Mouse (Mus musculus): ENCODE data around the gene Gpc3.
"Not testable (repeated sequence)": the region's sequence is repeated elsewhere in the genome, so short reads cannot be mapped to it uniquely, and the experiment has no call there.

Gpc3 gene

GRCm38 (mm10) chrX:52412936-52413335, 200.8 kb downstream of the Gpc3 start:
- no peak for DNase-seq (ENCODE audit: low spot score in 2 of 2)

DNA sequence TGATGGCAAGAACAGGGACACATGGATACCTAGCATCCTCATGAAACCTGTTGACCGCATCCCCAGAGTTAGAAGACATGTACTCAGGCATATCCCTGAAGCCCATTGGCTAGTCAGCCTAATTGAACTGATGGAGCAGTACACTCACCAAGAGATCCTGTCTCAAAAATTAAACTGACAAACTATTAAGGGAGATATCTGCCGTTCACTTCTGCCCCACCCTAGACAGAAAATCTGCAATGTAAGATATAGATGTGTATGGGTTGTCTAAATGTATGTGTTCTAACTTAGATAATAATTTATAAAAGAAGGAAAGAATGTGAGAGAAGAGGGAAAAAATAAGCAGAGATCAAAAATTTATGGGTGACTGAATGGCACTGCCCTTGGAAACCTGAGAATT, 212.6 kb downstream of the Gpc3 start:
- DNase-seq (ENCODE audit: low spot score in 2 of 2) = no peak

- DNase-seq (ENCODE audit: low spot score in 2 of 2) = no peak
Observed at GRCm38 (mm10) chrX:52375129-52375528, 238.6 kb downstream of the Gpc3 start.

DNA sequence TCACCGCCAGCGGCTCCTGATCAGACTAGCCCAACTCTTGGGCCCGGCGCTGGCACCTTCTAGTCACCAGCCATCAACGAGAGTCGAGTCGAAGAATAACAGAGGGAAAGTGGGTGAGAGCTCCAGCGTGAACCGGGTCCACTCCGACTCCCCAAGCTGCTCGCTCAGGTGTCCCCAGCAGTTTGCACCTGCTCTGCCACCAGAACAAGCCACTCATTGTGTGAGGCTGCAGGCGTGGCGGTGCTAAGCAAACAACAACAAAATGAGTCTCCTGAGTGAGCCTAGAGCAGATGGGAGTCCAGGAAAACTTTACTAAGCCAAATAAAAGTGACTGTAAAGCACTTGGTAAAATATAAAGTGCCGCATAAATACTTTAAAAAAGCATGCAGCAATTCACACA, 239.5 kb downstream of the Gpc3 start:
- DNase-seq (ENCODE audit: low spot score in 2 of 2) = no peak

GRCm38 (mm10) chrX:52372436-52372835, 241.3 kb downstream of the Gpc3 start:
- DNase-seq (ENCODE audit: low spot score in 2 of 2) = no peak

DNA sequence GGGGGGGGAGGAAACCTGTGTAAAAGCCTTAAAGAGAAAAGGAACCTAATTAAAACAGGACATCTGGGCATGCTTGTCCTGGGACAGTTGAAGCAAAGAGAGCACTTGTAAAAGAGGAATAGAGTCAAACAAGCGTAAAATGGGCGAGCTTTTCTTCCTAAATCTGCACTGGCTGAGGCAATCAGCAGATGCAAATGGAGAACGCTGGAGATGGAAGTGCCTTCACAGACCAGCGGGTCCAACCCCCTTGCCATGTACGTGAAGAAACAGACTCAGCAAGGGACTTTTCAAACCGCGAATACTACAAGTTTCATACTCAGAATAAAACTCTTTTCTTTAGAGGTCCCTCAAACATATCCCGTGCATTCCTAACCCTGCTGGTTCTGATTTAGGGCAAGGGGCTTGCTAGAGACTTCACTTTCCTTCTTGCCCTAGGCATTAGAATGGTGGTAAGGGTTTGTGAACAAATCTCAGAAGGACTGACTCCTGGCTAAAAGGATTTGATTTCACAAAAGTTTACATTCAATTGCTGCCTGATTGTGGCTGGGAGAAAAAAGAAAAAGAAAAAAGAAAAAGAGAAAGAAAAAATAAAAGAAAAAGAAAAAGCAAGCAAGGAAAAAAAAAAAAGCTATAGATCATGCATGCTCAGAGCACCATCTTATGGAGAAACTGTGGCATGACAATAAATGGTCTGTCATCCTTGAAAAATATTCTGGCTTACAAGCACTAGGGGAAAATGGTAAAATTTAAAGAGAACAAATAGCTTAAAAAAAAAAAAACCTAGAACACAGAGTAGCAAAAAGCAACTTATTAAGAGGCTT, 243.6 kb downstream of the Gpc3 start:
- DNase-seq (ENCODE audit: low spot score in 2 of 2) = no peak

- DNase-seq (ENCODE audit: low spot score in 2 of 2) = no peak
Observed at GRCm38 (mm10) chrX:52369304-52369937, 244.3 kb downstream of the Gpc3 start.

- no peak for DNase-seq (ENCODE audit: low spot score in 2 of 2)
Observed at GRCm38 (mm10) chrX:52366826-52367225, 246.9 kb downstream of the Gpc3 start.

- DNase-seq (ENCODE audit: low spot score in 2 of 2) = no peak
Observed at GRCm38 (mm10) chrX:52365790-52366189, 248.0 kb downstream of the Gpc3 start.

DNA sequence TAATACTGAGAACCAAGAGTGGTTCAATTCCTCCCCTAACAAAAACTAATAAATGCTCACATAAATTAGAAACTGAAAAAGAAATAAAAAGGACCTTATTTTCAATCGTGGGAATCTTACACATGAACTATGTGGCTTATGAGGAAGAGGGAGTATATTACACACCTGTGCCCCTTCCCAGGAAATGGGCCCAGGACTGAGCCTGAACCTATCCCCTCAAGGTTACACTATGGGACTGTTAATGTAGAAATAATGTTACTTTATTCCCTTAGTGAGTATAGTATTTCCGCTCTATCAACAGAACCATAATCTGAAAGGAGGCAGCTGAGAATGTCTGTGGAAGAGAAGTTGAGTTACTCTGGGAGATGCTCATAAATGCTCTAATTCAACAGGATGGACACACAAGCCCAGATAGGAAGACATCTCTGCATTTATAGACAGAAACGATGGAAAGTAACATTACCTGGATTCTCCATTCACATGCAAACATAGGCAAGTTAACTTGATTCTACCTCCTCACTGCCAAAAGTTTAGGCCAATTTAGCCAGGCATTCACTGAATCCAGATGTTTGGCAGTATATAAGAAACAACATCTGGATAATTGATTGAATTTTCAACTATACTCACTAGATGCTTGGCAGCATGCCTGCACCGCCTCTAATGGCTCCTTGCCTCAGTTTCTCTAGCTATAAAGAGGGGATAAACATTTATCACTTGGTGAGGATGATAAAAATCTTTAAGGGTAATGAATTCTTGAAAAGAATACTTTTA, 251.3 kb downstream of the Gpc3 start:
- no peak for DNase-seq (ENCODE audit: low spot score in 2 of 2)

GRCm38 (mm10) chrX:52352981-52353380, 260.8 kb downstream of the Gpc3 start:
- no peak for DNase-seq (ENCODE audit: low spot score in 2 of 2)

DNA sequence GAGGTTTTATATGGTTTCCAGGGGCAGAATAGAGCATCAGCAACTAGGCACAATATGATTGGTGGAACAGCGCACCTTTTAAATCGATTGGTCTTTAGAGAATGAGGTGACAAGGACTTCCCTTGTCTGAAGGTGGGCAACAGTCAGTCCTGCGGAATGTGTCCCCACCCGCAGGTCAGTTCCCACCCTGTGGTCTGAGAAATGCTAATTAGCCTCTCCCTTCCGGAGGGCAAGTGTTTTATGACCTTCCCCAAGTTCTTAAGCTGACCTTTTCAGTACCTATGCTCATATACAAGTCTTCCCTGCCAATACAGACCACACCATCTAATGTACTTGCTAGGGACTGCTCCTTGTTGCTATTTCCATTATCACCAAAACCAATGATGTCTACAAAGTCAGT, 263.1 kb downstream of the Gpc3 start:
- not testable (repeated sequence) for DNase-seq (ENCODE audit: low spot score in 2 of 2)

DNA sequence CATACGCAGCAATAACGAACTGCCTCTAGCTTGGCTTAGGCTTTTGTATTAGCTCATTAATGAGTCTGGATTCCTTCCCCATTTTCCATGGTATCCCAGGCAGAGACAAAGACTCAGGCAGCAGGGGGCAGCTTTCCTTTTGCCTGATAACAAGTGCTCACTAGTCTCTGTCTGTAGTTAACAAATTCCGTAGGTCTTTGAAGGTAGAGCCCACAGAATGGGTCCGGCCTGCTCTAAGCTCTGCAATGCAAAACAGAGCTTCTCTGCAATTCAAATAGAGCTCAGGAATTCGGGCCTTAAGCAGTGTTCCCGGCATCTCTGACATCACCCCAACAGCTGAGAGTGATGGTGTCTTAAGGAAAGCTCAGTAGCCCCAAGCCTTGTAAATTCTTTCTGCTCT, 265.0 kb downstream of the Gpc3 start:
- no peak for DNase-seq (ENCODE audit: low spot score in 2 of 2)

DNA sequence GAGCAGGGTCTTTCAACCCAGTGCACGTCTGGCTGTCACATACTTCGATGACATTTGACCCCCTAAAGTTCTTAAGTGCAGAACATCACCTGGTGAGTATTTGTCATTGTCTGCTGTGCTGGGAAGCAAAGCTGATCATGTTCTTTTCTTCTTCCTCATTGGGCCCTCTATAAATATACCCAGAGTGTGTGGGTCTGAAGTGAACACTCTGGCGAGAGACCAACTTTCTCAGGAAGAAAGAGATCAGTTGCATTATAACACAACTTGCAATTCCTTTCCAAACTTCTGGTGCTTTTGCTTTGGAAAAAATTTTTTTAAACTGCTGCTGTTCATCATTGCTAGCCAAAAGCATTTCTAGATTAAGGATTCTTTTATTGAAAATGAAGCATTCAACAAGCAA, 269.7 kb downstream of the Gpc3 start:
- DNase-seq (ENCODE audit: low spot score in 2 of 2) = no peak

DNA sequence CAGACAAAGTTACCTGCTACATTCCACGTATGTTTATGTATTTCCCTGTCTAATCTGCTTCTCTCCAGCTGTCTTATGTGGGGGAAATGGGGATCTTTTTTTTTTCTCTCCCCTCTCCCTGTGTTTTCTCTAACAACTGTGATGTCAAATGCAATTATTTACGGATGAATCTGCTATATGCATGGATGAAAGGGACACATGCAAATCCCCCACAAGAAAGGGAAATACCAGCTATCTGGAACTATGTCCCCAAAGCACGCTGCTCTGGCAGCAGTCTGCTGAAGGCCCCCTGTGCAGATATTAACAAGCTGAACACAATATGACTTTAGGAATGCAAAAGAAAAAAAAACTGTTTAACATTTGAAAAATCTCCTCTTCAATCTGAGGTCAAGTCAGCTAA, 273.5 kb downstream of the Gpc3 start:
- no peak for DNase-seq (ENCODE audit: low spot score in 2 of 2)

- DNase-seq (ENCODE audit: low spot score in 2 of 2) = no peak
Observed at GRCm38 (mm10) chrX:52321791-52322190, 292.0 kb downstream of the Gpc3 start.

DNA sequence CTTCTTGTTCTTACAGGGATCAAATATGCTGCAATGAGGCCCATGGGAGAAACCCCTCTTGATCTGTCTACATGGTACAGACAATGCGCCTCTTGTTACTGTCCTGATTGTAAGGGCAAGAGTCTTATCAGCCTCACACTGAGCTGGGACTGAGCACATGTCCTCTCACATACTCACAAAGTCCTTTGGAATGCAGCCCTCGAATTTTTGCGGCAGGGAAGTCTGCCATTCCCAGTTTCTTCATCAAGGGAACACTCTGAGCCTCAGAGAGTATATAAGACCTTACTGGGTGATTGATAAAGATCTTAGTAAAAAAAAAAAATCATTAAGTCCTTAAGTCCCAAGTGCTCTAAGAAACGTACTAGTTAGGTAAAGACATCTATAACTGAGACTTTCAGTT, 293.1 kb downstream of the Gpc3 start:
- DNase-seq (ENCODE audit: low spot score in 2 of 2) = no peak

DNA sequence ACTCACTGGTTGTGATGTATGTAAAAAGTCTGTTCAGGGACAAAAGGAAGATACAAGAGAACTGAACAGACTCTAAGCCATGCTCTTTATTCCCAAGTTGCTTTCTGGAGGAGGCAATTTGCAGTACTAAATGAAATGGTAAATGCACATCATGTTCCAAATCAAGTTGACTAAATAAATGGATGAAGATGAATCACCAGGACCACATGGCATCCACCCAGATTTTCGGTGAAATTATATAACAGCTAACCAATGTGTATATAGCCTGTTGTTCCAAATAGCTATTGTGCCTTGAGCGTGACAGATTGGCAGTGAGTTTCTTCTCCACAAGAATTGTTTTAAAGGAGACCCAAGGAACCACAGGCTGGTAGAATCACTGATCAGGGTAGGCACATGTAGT, 302.8 kb downstream of the Gpc3 start:
- DNase-seq (ENCODE audit: low spot score in 2 of 2) = no peak

- no peak for DNase-seq (ENCODE audit: low spot score in 2 of 2)
Observed at GRCm38 (mm10) chrX:52305226-52305625, 308.5 kb downstream of the Gpc3 start.

- no peak for DNase-seq (ENCODE audit: low spot score in 2 of 2)
Observed at GRCm38 (mm10) chrX:52288792-52289191, 325.0 kb downstream of the Gpc3 start.

DNA sequence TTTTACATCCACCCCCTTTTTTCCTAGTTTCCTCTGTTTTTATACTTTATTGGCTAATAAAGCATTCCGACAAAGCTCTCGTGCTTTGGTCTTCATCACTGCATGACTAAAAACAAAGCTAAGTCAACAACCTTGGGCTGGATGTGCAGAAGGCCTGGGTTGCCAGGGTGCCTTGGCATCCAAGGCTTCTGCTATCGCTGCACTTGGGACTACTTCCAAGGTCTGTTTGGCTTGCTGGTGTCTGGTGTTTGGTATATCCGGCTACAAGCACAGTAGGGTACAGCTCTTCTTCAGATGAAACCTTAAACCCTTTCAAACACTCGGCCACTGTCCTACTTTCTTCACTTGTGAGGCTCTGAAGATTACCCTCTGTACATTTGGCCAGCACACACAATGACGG, 325.8 kb downstream of the Gpc3 start:
- no peak for DNase-seq (ENCODE audit: low spot score in 2 of 2)

DNA sequence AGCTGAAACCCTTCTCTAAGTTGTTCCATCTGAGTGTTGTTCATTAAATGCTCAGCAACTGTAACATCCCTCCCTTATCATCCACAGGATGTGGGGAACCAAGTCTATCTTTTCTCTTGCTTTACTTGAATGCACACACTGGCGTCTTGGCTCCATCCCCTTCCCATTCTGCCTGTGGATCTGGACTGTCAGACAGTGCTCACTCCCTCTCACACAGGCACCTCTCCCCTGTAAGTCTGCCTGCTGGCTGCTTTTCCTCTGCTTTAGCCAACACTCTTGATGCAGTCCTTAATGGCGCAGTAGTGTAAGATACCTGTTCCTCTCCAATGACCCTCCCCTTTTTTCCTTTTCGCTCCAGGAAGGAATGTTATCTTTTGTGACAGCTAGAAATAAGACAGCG, 331.7 kb downstream of the Gpc3 start:
- DNase-seq (ENCODE audit: low spot score in 2 of 2) = no peak
